Mouse (Mus musculus): ENCODE data around the gene Itgam. TPM values are rescaled to one million over a fixed set of nuclear protein-coding genes. Genes with fewer than 3 reads are reported as not detected.
"Not testable (repeated sequence)": the region's sequence is repeated elsewhere in the genome, so short reads cannot be mapped to it uniquely, and the experiment has no call there.

Itgam gene
- polyA plus RNA-seq (2014; fragmentation: Nextera tagmentation; extraction: Ambion mirVana): 0.20 and 0.37 TPM in 2 replicates

GRCm38 (mm10) chr7:128062456-128062855 is at the start of gene Itgam, which contains the start of gene Gm49368:
Gene Itgam, plus strand, starts transcription at chr7:128062640.
Gene Gm49368, plus strand, starts transcription at chr7:128062683.
- Histone ChIP-seq H3K9me3 (ENCODE audit: control insufficient read depth, low read length) (no peaks in the 10 kb centered on the region), H3K27ac (ENCODE audit: low read depth, low read length) (no peak within 1 kb of the TSS), H3K36me3 (ENCODE audit: control insufficient read depth, insufficient read depth, low read length) (no peaks in the 10 kb centered on the region), H3K9ac (ENCODE audit: low read length) (no peak within 1 kb of the TSS), H3K4me3 (ENCODE audit: low read depth, low read length) (no peak within 1 kb of the TSS), H3K4me2 (no peak within 1 kb of the TSS), H3K27me3 (ENCODE audit: control insufficient read depth, insufficient read depth, low read length) (no peaks in the 10 kb centered on the region), H3K4me1 (ENCODE audit: control insufficient read depth, insufficient read depth, low read length) (no peaks in the 10 kb centered on the region)
- ATAC-seq (ENCODE audit: low FRiP score): no peak
- DNase-seq (ENCODE audit: low spot score, missing footprints): no peak
- 90% methylated on average over 7 of the region's 7 CpGs for WGBS

GRCm38 (mm10) chr7:128013116-128013515 is 49.3 kb upstream of the Itgam start:
- no peaks in the 10 kb centered on the region for H3K4me1 ChIP-seq (ENCODE audit: control insufficient read depth, insufficient read depth, low read length)
- no peaks in the 10 kb centered on the region for H3K27me3 ChIP-seq (ENCODE audit: control insufficient read depth, insufficient read depth, low read length)
- H3K9me3 ChIP-seq (ENCODE audit: control insufficient read depth, low read length): no peaks in the 10 kb centered on the region
- no peak overlapping the region for H3K9ac ChIP-seq (ENCODE audit: low read length)
- H3K27ac ChIP-seq (ENCODE audit: low read depth, low read length): no peak overlapping the region
- H3K4me3 ChIP-seq (ENCODE audit: low read depth, low read length): no peak overlapping the region
- DNase-seq (ENCODE audit: low spot score, missing footprints) (no peak), ATAC-seq (ENCODE audit: low FRiP score) (no peak)
- H3K36me3 ChIP-seq (ENCODE audit: control insufficient read depth, insufficient read depth, low read length): no peaks in the 10 kb centered on the region
- no peak overlapping the region for H3K4me2 ChIP-seq
- 91% methylated on average over 13 of the region's 13 CpGs for WGBS

DNA sequence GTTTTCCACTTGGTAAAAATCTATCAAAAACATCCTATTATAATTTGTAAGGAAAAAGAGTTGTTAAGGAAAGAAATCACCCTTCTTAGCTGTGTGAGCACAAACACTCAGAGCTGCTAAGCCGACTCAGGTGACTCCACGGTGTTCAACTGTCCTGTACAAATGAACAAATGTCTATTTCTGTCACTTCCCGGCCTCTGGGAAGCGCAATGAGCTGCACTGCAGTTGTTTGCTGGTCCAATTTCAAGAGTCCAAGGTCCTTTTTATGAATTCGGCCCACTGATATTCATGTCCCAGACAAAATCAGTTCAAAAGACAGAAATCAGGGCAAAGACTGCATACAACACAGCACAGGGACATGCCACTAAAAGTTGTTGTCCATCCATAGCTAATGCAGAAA is 46.3 kb upstream of the Itgam start:
- DNase-seq (ENCODE audit: low spot score, missing footprints); H3K27me3 ChIP-seq (ENCODE audit: control insufficient read depth, insufficient read depth, low read length); H3K36me3 ChIP-seq (ENCODE audit: control insufficient read depth, insufficient read depth, low read length); H3K4me2 ChIP-seq; H3K27ac ChIP-seq (ENCODE audit: low read depth, low read length); ATAC-seq (ENCODE audit: low FRiP score); H3K4me3 ChIP-seq (ENCODE audit: low read depth, low read length); H3K9ac ChIP-seq (ENCODE audit: low read length); H3K9me3 ChIP-seq (ENCODE audit: control insufficient read depth, low read length); H3K4me1 ChIP-seq (ENCODE audit: control insufficient read depth, insufficient read depth, low read length): not testable (repeated sequence)
- 84% methylated on average over 5 of the region's 5 CpGs for WGBS

GRCm38 (mm10) chr7:128016650-128017049 is 45.8 kb upstream of the Itgam start:
- Histone ChIP-seq H3K27ac (ENCODE audit: low read depth, low read length) (no peak overlapping the region), H3K9me3 (ENCODE audit: control insufficient read depth, low read length) (no peaks in the 10 kb centered on the region), H3K4me1 (ENCODE audit: control insufficient read depth, insufficient read depth, low read length) (no peaks in the 10 kb centered on the region), H3K36me3 (ENCODE audit: control insufficient read depth, insufficient read depth, low read length) (no peaks in the 10 kb centered on the region), H3K4me3 (ENCODE audit: low read depth, low read length) (no peak overlapping the region), H3K4me2 (no peak overlapping the region), H3K9ac (ENCODE audit: low read length) (no peak overlapping the region), H3K27me3 (ENCODE audit: control insufficient read depth, insufficient read depth, low read length) (no peaks in the 10 kb centered on the region)
- ATAC-seq (ENCODE audit: low FRiP score) (no peak), DNase-seq (ENCODE audit: low spot score, missing footprints) (no peak)
- 84% methylated on average over 6 of the region's 6 CpGs for WGBS

DNA sequence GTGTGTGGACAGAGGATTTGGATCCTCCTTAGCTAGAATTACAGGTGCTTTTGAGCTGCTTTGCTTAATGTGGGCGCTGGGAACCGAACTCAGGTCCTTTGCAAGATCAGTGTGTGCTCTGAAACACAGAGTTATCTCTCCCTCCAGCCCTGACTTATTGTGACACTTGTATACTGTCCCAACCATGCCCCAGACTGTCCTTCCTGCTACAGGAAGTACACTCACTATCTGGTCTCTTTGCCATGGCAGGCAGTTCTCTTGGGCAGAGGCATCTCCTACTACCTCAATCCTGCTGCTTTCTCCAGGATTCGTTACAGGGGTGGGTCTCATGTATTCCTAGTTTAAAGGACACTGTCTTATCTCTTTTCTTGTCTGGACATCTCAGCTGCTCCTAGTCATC is 44.2 kb upstream of the Itgam start:
- WGBS: 83% methylated on average over 3 of the region's 3 CpGs
- no peak overlapping the region for H3K4me3 ChIP-seq (ENCODE audit: low read depth, low read length)
- H3K36me3 ChIP-seq (ENCODE audit: control insufficient read depth, insufficient read depth, low read length): no peaks in the 10 kb centered on the region
- H3K9ac ChIP-seq (ENCODE audit: low read length): no peak overlapping the region
- DNase-seq (ENCODE audit: low spot score, missing footprints): no peak
- no peak overlapping the region for H3K4me2 ChIP-seq
- H3K9me3 ChIP-seq (ENCODE audit: control insufficient read depth, low read length): no peaks in the 10 kb centered on the region
- no peaks in the 10 kb centered on the region for H3K4me1 ChIP-seq (ENCODE audit: control insufficient read depth, insufficient read depth, low read length)
- H3K27me3 ChIP-seq (ENCODE audit: control insufficient read depth, insufficient read depth, low read length): no peaks in the 10 kb centered on the region
- H3K27ac ChIP-seq (ENCODE audit: low read depth, low read length): no peak overlapping the region
- ATAC-seq (ENCODE audit: low FRiP score): no peak

DNA sequence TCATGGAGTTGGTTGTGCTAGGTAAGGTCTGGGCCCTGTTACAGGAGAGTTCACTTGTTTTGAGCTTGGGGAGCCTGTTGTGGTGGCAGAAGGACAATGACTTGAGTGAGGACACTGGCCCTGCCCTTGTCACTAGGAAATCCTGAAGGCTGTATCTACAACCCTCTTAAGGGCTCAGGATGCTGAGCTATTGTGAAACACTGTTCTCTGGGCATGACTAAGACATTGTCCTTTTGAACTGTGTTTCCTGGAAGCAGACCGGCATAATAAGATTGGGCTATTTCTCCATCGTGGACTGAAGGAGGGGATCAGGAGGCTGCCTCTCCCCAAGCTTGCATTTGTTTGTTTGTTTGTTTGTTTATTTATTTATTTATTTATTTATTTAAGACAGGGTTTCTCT is 43.3 kb upstream of the Itgam start:
- no peaks in the 10 kb centered on the region for H3K27me3 ChIP-seq (ENCODE audit: control insufficient read depth, insufficient read depth, low read length)
- WGBS: 88% methylated on average over 2 of the region's 2 CpGs
- no peak overlapping the region for H3K4me3 ChIP-seq (ENCODE audit: low read depth, low read length)
- H3K9me3 ChIP-seq (ENCODE audit: control insufficient read depth, low read length): no peaks in the 10 kb centered on the region
- H3K9ac ChIP-seq (ENCODE audit: low read length): no peak overlapping the region
- ATAC-seq (ENCODE audit: low FRiP score) (no peak), DNase-seq (ENCODE audit: low spot score, missing footprints) (no peak)
- H3K36me3 ChIP-seq (ENCODE audit: control insufficient read depth, insufficient read depth, low read length): no peaks in the 10 kb centered on the region
- no peaks in the 10 kb centered on the region for H3K4me1 ChIP-seq (ENCODE audit: control insufficient read depth, insufficient read depth, low read length)
- no peak overlapping the region for H3K27ac ChIP-seq (ENCODE audit: low read depth, low read length)
- no peak overlapping the region for H3K4me2 ChIP-seq

GRCm38 (mm10) chr7:128022974-128023373 is 39.5 kb upstream of the Itgam start:
- H3K4me1 ChIP-seq (ENCODE audit: control insufficient read depth, insufficient read depth, low read length): no peaks in the 10 kb centered on the region
- DNase-seq (ENCODE audit: low spot score, missing footprints): no peak
- WGBS: 66% methylated on average over 8 of the region's 8 CpGs
- no peak overlapping the region for H3K9ac ChIP-seq (ENCODE audit: low read length)
- no peak overlapping the region for H3K27ac ChIP-seq (ENCODE audit: low read depth, low read length)
- H3K4me3 ChIP-seq (ENCODE audit: low read depth, low read length): no peak overlapping the region
- ATAC-seq (ENCODE audit: low FRiP score): no peak
- no peak overlapping the region for H3K4me2 ChIP-seq
- H3K9me3 ChIP-seq (ENCODE audit: control insufficient read depth, low read length): no peaks in the 10 kb centered on the region
- H3K36me3 ChIP-seq (ENCODE audit: control insufficient read depth, insufficient read depth, low read length): no peaks in the 10 kb centered on the region
- no peaks in the 10 kb centered on the region for H3K27me3 ChIP-seq (ENCODE audit: control insufficient read depth, insufficient read depth, low read length)

GRCm38 (mm10) chr7:128023565-128023964 is 38.9 kb upstream of the Itgam start:
- no peak overlapping the region for H3K4me2 ChIP-seq
- H3K36me3 ChIP-seq (ENCODE audit: control insufficient read depth, insufficient read depth, low read length): no peaks in the 10 kb centered on the region
- no peak for DNase-seq (ENCODE audit: low spot score, missing footprints)
- no peaks in the 10 kb centered on the region for H3K4me1 ChIP-seq (ENCODE audit: control insufficient read depth, insufficient read depth, low read length)
- no peak overlapping the region for H3K4me3 ChIP-seq (ENCODE audit: low read depth, low read length)
- no peaks in the 10 kb centered on the region for H3K9me3 ChIP-seq (ENCODE audit: control insufficient read depth, low read length)
- no peaks in the 10 kb centered on the region for H3K27me3 ChIP-seq (ENCODE audit: control insufficient read depth, insufficient read depth, low read length)
- ATAC-seq (ENCODE audit: low FRiP score): no peak
- H3K9ac ChIP-seq (ENCODE audit: low read length): no peak overlapping the region
- H3K27ac ChIP-seq (ENCODE audit: low read depth, low read length): no peak overlapping the region
- 94% methylated on average over 4 of the region's 4 CpGs for WGBS

- H3K27ac ChIP-seq (ENCODE audit: low read depth, low read length): no peak overlapping the region
- no peak overlapping the region for H3K9ac ChIP-seq (ENCODE audit: low read length)
- DNase-seq (ENCODE audit: low spot score, missing footprints) (no peak), ATAC-seq (ENCODE audit: low FRiP score) (no peak)
- 93% methylated on average over 9 of the region's 9 CpGs for WGBS
- no peaks in the 10 kb centered on the region for H3K27me3 ChIP-seq (ENCODE audit: control insufficient read depth, insufficient read depth, low read length)
- no peaks in the 10 kb centered on the region for H3K4me1 ChIP-seq (ENCODE audit: control insufficient read depth, insufficient read depth, low read length)
- no peak overlapping the region for H3K4me2 ChIP-seq
- no peak overlapping the region for H3K4me3 ChIP-seq (ENCODE audit: low read depth, low read length)
- no peaks in the 10 kb centered on the region for H3K36me3 ChIP-seq (ENCODE audit: control insufficient read depth, insufficient read depth, low read length)
- no peaks in the 10 kb centered on the region for H3K9me3 ChIP-seq (ENCODE audit: control insufficient read depth, low read length)
Observed at GRCm38 (mm10) chr7:128024364-128024763, 38.1 kb upstream of the Itgam start.

DNA sequence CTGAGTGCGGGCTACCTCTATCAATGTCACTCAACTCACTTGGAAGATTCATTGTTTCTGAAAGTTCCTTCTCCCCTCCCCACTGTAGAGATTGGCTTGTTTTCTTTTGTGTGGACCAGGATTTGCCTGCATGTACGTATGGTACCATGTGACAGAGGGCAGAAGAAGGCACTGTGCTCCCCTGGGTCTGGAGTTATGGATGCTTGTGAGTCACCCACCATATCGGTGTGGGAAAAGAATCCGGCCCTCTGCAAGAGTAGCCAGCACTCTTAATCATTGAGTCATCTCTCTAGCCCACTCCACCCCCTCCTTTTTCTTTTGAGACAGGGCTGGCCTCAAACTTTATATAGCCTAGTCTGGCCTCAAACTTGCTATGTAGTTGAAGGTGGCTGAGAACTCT is 37.5 kb upstream of the Itgam start:
- Histone ChIP-seq H3K9ac (ENCODE audit: low read length) (no peak overlapping the region), H3K36me3 (ENCODE audit: control insufficient read depth, insufficient read depth, low read length) (no peaks in the 10 kb centered on the region), H3K4me3 (ENCODE audit: low read depth, low read length) (no peak overlapping the region), H3K4me2 (no peak overlapping the region), H3K4me1 (ENCODE audit: control insufficient read depth, insufficient read depth, low read length) (no peaks in the 10 kb centered on the region), H3K27ac (ENCODE audit: low read depth, low read length) (no peak overlapping the region), H3K27me3 (ENCODE audit: control insufficient read depth, insufficient read depth, low read length) (no peaks in the 10 kb centered on the region), H3K9me3 (ENCODE audit: control insufficient read depth, low read length) (no peaks in the 10 kb centered on the region)
- DNase-seq (ENCODE audit: low spot score, missing footprints) (no peak), ATAC-seq (ENCODE audit: low FRiP score) (no peak)
- WGBS: 89% methylated on average over 4 of the region's 4 CpGs
